Comparison of ENCODE assay signal across 10 mouse cellular contexts in genomic region chr2:61354104-61354503, GRCm38 (mm10).
A peak's percentile ranks its signal among the peaks of the same experiment; 100 is the strongest.
DNase-seq lines count a peak whose midpoint lies in the region; ATAC-seq and TF ChIP-seq lines count a peak whose summit lies in the region.
"Had no signal": no experiment of that assay in that cellular context is flagged by ENCODE, and none has a peak within 500 bp of the region (broad histone marks: within the 10 kb centered on the region; RNA-seq: fewer than 3 reads in every experiment).

No protein-coding gene starts in this region.

- H3K4me1 ChIP-seq in hindbrain, embryonic 11.5 days (replicated peaks; ENCODE audit: control insufficient read depth, insufficient read depth, low read length), result no peaks in the 10 kb centered on the region
- no peaks in the 10 kb centered on the region for H3K4me1 ChIP-seq in hindbrain, embryonic 12.5 days
- H3K4me1 ChIP-seq in limb, embryonic 13.5 days, result peaks cover 16% of the 10 kb centered on the region
- H3K4me1 ChIP-seq in intestine, embryonic 15.5 days (replicated peaks), result no peaks in the 10 kb centered on the region
- no peaks in the 10 kb centered on the region for H3K4me1 ChIP-seq in midbrain, postnatal 0 days (ENCODE audit: insufficient read depth, low read length)

- whole genome bisulfite sequencing in hindbrain, embryonic 11.5 days, result 65% methylated on average over 8 of the region's 8 CpGs
- 59% methylated on average over 8 of the region's 8 CpGs for WGBS in hindbrain, embryonic 12.5 days
- 17% methylated on average over 8 of the region's 8 CpGs for WGBS in limb, embryonic 13.5 days
- WGBS in intestine, embryonic 15.5 days, result 64% methylated on average over 8 of the region's 8 CpGs
- WGBS in midbrain, postnatal 0 days, result 61% methylated on average over 8 of the region's 8 CpGs

- H3K4me2 ChIP-seq in hindbrain, embryonic 11.5 days (replicated peaks; ENCODE audit: low read depth, low read length), result no peak overlapping the region
- H3K4me2 ChIP-seq in hindbrain, embryonic 12.5 days (replicated peaks), result no peak overlapping the region
- H3K4me2 ChIP-seq in limb, embryonic 13.5 days (replicated peaks), result peak overlapping the region; percentile 16
- no peak overlapping the region for H3K4me2 ChIP-seq in intestine, embryonic 15.5 days (replicated peaks)
- no peak overlapping the region for H3K4me2 ChIP-seq in midbrain, postnatal 0 days (ENCODE audit: low read depth, low read length, poor library complexity, severe bottlenecking)
- H3K4me2 ChIP-seq: midbrain, embryonic 11.5 days had no signal

- H3K9me3 ChIP-seq in hindbrain, embryonic 11.5 days (ENCODE audit: control insufficient read depth, low read length), result no peaks in the 10 kb centered on the region
- no peaks in the 10 kb centered on the region for H3K9me3 ChIP-seq in hindbrain, embryonic 12.5 days (replicated peaks)
- no peaks in the 10 kb centered on the region for H3K9me3 ChIP-seq in limb, embryonic 13.5 days
- no peaks in the 10 kb centered on the region for H3K9me3 ChIP-seq in intestine, embryonic 15.5 days
- H3K9me3 ChIP-seq in midbrain, postnatal 0 days (ENCODE audit: low read length), result no peaks in the 10 kb centered on the region

- H3K36me3 ChIP-seq in hindbrain, embryonic 11.5 days (ENCODE audit: control insufficient read depth, insufficient read depth, low read length), result no peaks in the 10 kb centered on the region
- no peaks in the 10 kb centered on the region for H3K36me3 ChIP-seq in hindbrain, embryonic 12.5 days
- no peaks in the 10 kb centered on the region for H3K36me3 ChIP-seq in limb, embryonic 13.5 days
- no peaks in the 10 kb centered on the region for H3K36me3 ChIP-seq in intestine, embryonic 15.5 days
- no peaks in the 10 kb centered on the region for H3K36me3 ChIP-seq in midbrain, postnatal 0 days (ENCODE audit: insufficient read depth, low read length)

- H3K9ac ChIP-seq in hindbrain, embryonic 11.5 days (ENCODE audit: low read depth, low read length), result no peak overlapping the region
- no peak overlapping the region for H3K9ac ChIP-seq in hindbrain, embryonic 12.5 days
- no peak overlapping the region for H3K9ac ChIP-seq in limb, embryonic 13.5 days
- H3K9ac ChIP-seq in intestine, embryonic 15.5 days, result no peak overlapping the region
- H3K9ac ChIP-seq in midbrain, postnatal 0 days (replicated peaks; ENCODE audit: low read length, poor library complexity, severe bottlenecking), result no peak overlapping the region

- no peak for ATAC-seq in hindbrain, embryonic 11.5 days (ENCODE audit: low FRiP score)
- ATAC-seq in hindbrain, embryonic 12.5 days (ENCODE audit: low FRiP score), result no peak
- peak; percentile 86 for ATAC-seq in limb, embryonic 13.5 days (ENCODE audit: low FRiP score, low read depth)
- no peak for ATAC-seq in intestine, embryonic 15.5 days
- no peak for ATAC-seq in midbrain, postnatal 0 days (ENCODE audit: low FRiP score)

- TF ChIP-seq CTCF in brain, embryonic 14.5 days (IDR thresholded peaks at IDR 0.05; ENCODE audit: borderline replicate concordance, extremely low read depth, insufficient read depth, insufficient read length), result no peak
- TF ChIP-seq CTCF in midbrain, postnatal 0 days (IDR thresholded peaks at IDR 0.05), result no peak

- TF ChIP-seq POLR2A in brain, embryonic 14.5 days (IDR thresholded peaks at IDR 0.05; ENCODE audit: borderline replicate concordance, extremely low read depth, insufficient read depth, insufficient read length, poor library complexity, severe bottlenecking), result no peak

- H3K27me3 ChIP-seq in hindbrain, embryonic 11.5 days (ENCODE audit: control insufficient read depth, insufficient read depth, low read length), result no peaks in the 10 kb centered on the region
- no peaks in the 10 kb centered on the region for H3K27me3 ChIP-seq in hindbrain, embryonic 12.5 days
- H3K27me3 ChIP-seq in limb, embryonic 13.5 days, result no peaks in the 10 kb centered on the region
- no peaks in the 10 kb centered on the region for H3K27me3 ChIP-seq in intestine, embryonic 15.5 days (replicated peaks)
- no peaks in the 10 kb centered on the region for H3K27me3 ChIP-seq in midbrain, postnatal 0 days (ENCODE audit: insufficient read depth, low read length)
- H3K27me3 ChIP-seq: CH12.LX had no signal

- H3K4me3 ChIP-seq in hindbrain, embryonic 11.5 days (ENCODE audit: low read depth, low read length), result no peak overlapping the region
- no peak overlapping the region for H3K4me3 ChIP-seq in hindbrain, embryonic 12.5 days
- H3K4me3 ChIP-seq in limb, embryonic 13.5 days, result no peak overlapping the region
- H3K4me3 ChIP-seq in intestine, embryonic 15.5 days (replicated peaks), result no peak overlapping the region
- no peak overlapping the region for H3K4me3 ChIP-seq in midbrain, postnatal 0 days (ENCODE audit: low read depth, low read length)

- DNase-seq in hindbrain, embryonic 11.5 days (ENCODE audit: low spot score), result peak; percentile 33
- peak; percentile 41 for DNase-seq in brain, embryonic 14.5 days (ENCODE audit: low read depth)
- peak; percentile 63 for DNase-seq in forelimb bud, embryonic 11.5 days (ENCODE audit: low read depth, low spot score)
- no peak for DNase-seq in spleen, postnatal 4 days (ENCODE audit: low spot score in 2 of 2)
- DNase-seq in midbrain, postnatal 0 days (ENCODE audit: low spot score), result no peak

- no peak overlapping the region for H3K27ac ChIP-seq in hindbrain, embryonic 11.5 days (ENCODE audit: low read depth, low read length)
- H3K27ac ChIP-seq in hindbrain, embryonic 12.5 days, result no peak overlapping the region
- peak overlapping the region; percentile 65; the same call in 1 of the 2 replicates for H3K27ac ChIP-seq in limb, embryonic 13.5 days
- no peak overlapping the region for H3K27ac ChIP-seq in intestine, embryonic 15.5 days
- H3K27ac ChIP-seq in midbrain, postnatal 0 days (ENCODE audit: low read depth, low read length), result no peak overlapping the region

Comparison
In these comparisons a context has a peak if more than half of its experiments do, and no peak if none do; other contexts are left out.
1. DNase-seq: peak in hindbrain, embryonic 11.5 days (single experiment), brain, embryonic 14.5 days (single experiment) and forelimb bud, embryonic 11.5 days (single experiment); none in spleen, postnatal 4 days (0 of 2) and midbrain, postnatal 0 days (single experiment).